In genomic region chr5:92148248-92148647, GRCm38 (mm10) we compare ENCODE assay signal across 23 mouse cellular contexts. TPM values are rescaled to one million over a fixed set of nuclear protein-coding genes. Genes with fewer than 3 reads are reported as not detected.
A peak's percentile ranks its signal among the peaks of the same experiment; 100 is the strongest.
DNase-seq lines count a peak whose midpoint lies in the region; ATAC-seq and TF ChIP-seq lines count a peak whose summit lies in the region.
"Had no signal": no experiment of that assay in that cellular context is flagged by ENCODE, and none has a peak within 500 bp of the region (broad histone marks: within the 10 kb centered on the region; RNA-seq: fewer than 3 reads in every experiment).

No protein-coding gene starts in this region.

- no peak overlapping the region for H3K9ac ChIP-seq in liver, adult 2 months (ENCODE audit: low read depth, low read length)
- no peak overlapping the region for H3K9ac ChIP-seq in liver, embryonic 11.5 days (ENCODE audit: low read depth, low read length)

- H3K9me3 ChIP-seq in liver, embryonic 11.5 days (ENCODE audit: control insufficient read depth, low read length) = no peaks in the 10 kb centered on the region
- H3K9me3 ChIP-seq: G1E had no signal

- TF ChIP-seq POLR2A in liver, adult 2 months (IDR thresholded peaks at IDR 0.05; ENCODE audit: extremely low read depth, insufficient read depth, low read length) = no peak
- no peak for TF ChIP-seq POLR2A in myocyte (IDR thresholded peaks at IDR 0.05; ENCODE audit: insufficient read length, low read depth)
- no peak for TF ChIP-seq POLR2A in small intestine, adult 2 months (IDR thresholded peaks at IDR 0.05; ENCODE audit: low read depth, low read length)
- TF ChIP-seq POLR2A in cerebellum, adult 2 months (IDR thresholded peaks at IDR 0.05; ENCODE audit: borderline replicate concordance, insufficient read depth, low read length) = no peak

- H3K4me1 ChIP-seq in liver, adult 2 months (ENCODE audit: control insufficient read depth, insufficient read depth, low read length) = peaks cover 11% of the 10 kb centered on the region; the same call in 1 of the 2 replicates
- peaks cover 10% of the 10 kb centered on the region; the same call in 1 of the 2 replicates for H3K4me1 ChIP-seq in liver, embryonic 11.5 days (replicated peaks; ENCODE audit: control insufficient read depth, insufficient read depth, low read length)
- H3K4me1 ChIP-seq in small intestine, adult 2 months (ENCODE audit: control insufficient read depth, insufficient read depth, insufficient read length, low read length) = peaks cover 14% of the 10 kb centered on the region; the same call in 1 of the 2 replicates
- no peaks in the 10 kb centered on the region for H3K4me1 ChIP-seq in cerebellum, adult 2 months (ENCODE audit: control insufficient read depth, insufficient read depth, low read length)

- H3K79me3 ChIP-seq in C2C12 (ENCODE audit: low read depth) = peaks cover 62% of the 10 kb centered on the region

- no peak overlapping the region for H3K4me3 ChIP-seq in liver, adult 2 months (ENCODE audit: insufficient read depth, low read depth, low read length)
- H3K4me3 ChIP-seq in liver, embryonic 11.5 days (ENCODE audit: low read depth, low read length) = no peak overlapping the region
- no peak overlapping the region for H3K4me3 ChIP-seq in C2C12 (ENCODE audit: insufficient read depth, poor library complexity, severe bottlenecking)
- H3K4me3 ChIP-seq in myocyte = no peak overlapping the region
- H3K4me3 ChIP-seq in small intestine, adult 2 months (ENCODE audit: low read depth, low read length) = no peak overlapping the region
- H3K4me3 ChIP-seq in cerebellum, adult 2 months (replicated peaks; ENCODE audit: insufficient read depth, low read depth, low read length) = no peak overlapping the region

- WGBS in liver, adult 2 months = 70% methylated on average over 3 of the region's 3 CpGs
- 86% methylated on average over 3 of the region's 3 CpGs for WGBS in liver, embryonic 11.5 days
- WGBS in small intestine, adult 2 months = 82% methylated on average over 3 of the region's 3 CpGs
- 70% methylated on average over 3 of the region's 3 CpGs for WGBS in cerebellum, adult 2 months

- H3ac ChIP-seq in C2C12 (ENCODE audit: control insufficient read depth, insufficient read length, low read depth) (no peak overlapping the region), myocyte (ENCODE audit: control insufficient read depth, insufficient read length) (no peak overlapping the region)

- TF ChIP-seq CTCF in liver, adult 2 months (IDR thresholded peaks at IDR 0.05; ENCODE audit: low read depth, low read length) = no peak
- TF ChIP-seq CTCF in C2C12 (IDR thresholded peaks at IDR 0.05; ENCODE audit: control insufficient read depth, insufficient read depth, insufficient read length) = no peak
- TF ChIP-seq CTCF in small intestine, adult 2 months (IDR thresholded peaks at IDR 0.05; ENCODE audit: extremely low read depth, insufficient read length, insufficient replicate concordance, low read depth, low read length) = no peak
- no peak for TF ChIP-seq CTCF in cerebellum, adult 2 months (IDR thresholded peaks at IDR 0.05; ENCODE audit: borderline replicate concordance, insufficient read depth, low read depth, low read length)

- ATAC-seq in liver, embryonic 11.5 days (replicated peaks; ENCODE audit: low FRiP score) = no peak
- ATAC-seq: activated CD4-positive, CD25-positive, alpha-beta regulatory T cell, adult 4 months; CD4-positive, CD25-positive, alpha-beta regulatory T cell, adult 4 months; Patski had no signal

- H3K27me3 ChIP-seq in liver, adult 2 months (ENCODE audit: control insufficient read depth, insufficient read depth, low read length) = no peaks in the 10 kb centered on the region
- no peaks in the 10 kb centered on the region for H3K27me3 ChIP-seq in liver, embryonic 11.5 days (replicated peaks; ENCODE audit: control insufficient read depth, insufficient read depth, low read length)
- H3K27me3 ChIP-seq in C2C12 (ENCODE audit: control insufficient read depth, insufficient read depth, insufficient read length) (no peaks in the 10 kb centered on the region), myocyte (ENCODE audit: control insufficient read depth, insufficient read depth, insufficient read length) (no peaks in the 10 kb centered on the region)
- no peaks in the 10 kb centered on the region for H3K27me3 ChIP-seq in small intestine, adult 2 months (ENCODE audit: control insufficient read depth, insufficient read depth, low read length)
- H3K27me3 ChIP-seq in cerebellum, adult 2 months (ENCODE audit: control insufficient read depth, insufficient read depth, low read length) = no peaks in the 10 kb centered on the region
- H3K27me3 ChIP-seq: CH12.LX, Patski had no signal

- peak; percentile 33 for DNase-seq in liver, adult 2 months (ENCODE audit: extremely low read depth, low read depth, low spot score)
- no peak for DNase-seq in liver, embryonic 11.5 days (ENCODE audit: low spot score)
- no peak for DNase-seq in cerebellum, adult 2 months
- DNase-seq in neural tube, embryonic 10.5 days (ENCODE audit: extremely low spot score, low spot score) = no peak
- no peak for DNase-seq in frontal cortex, postnatal 36 days (ENCODE audit: low spot score in 2 of 2)
- DNase-seq: adrenal gland, adult 2 months; adrenal gland, adult 8-10 months; adrenal gland, postnatal 10 days; adrenal gland, postnatal 14 days; adrenal gland, postnatal 25 days; adrenal gland, postnatal 36 days; B cell, adult 2 months; cerebellum, adult 11 months; cerebellum, adult 11-12 months; cerebellum, adult 18-20 months had no signal

- H3K27ac ChIP-seq in liver, adult 2 months (replicated peaks; ENCODE audit: insufficient read depth, low read depth, low read length) = no peak overlapping the region
- no peak overlapping the region for H3K27ac ChIP-seq in liver, embryonic 11.5 days (ENCODE audit: low read depth, low read length)
- H3K27ac ChIP-seq in small intestine, adult 2 months (ENCODE audit: insufficient read depth, low read depth, low read length) = peak overlapping the region; percentile 2; the same call in 1 of the 2 replicates
- no peak overlapping the region for H3K27ac ChIP-seq in cerebellum, adult 2 months (ENCODE audit: insufficient read depth, low read length)

- H3K36me3 ChIP-seq in liver, adult 2 months (ENCODE audit: control insufficient read depth, insufficient read depth, low read length) = peaks cover 11% of the 10 kb centered on the region; the same call in 1 of the 2 replicates
- no peaks in the 10 kb centered on the region for H3K36me3 ChIP-seq in liver, embryonic 11.5 days (ENCODE audit: control insufficient read depth, insufficient read depth, low read length)
- H3K36me3 ChIP-seq in C2C12 (ENCODE audit: control insufficient read depth, insufficient read depth) (peaks cover 19% of the 10 kb centered on the region), myocyte (ENCODE audit: control insufficient read depth, insufficient read depth) (peaks cover 9% of the 10 kb centered on the region)
- peaks cover 7% of the 10 kb centered on the region for H3K36me3 ChIP-seq in small intestine, adult 2 months (ENCODE audit: control insufficient read depth, insufficient read depth, low read length)

- H3K79me2 ChIP-seq in liver, adult 2 months (ENCODE audit: control insufficient read depth, insufficient read depth, low read length) = peaks cover 32% of the 10 kb centered on the region
- H3K79me2 ChIP-seq in C2C12 (ENCODE audit: control insufficient read depth, insufficient read depth) (peaks cover 89% of the 10 kb centered on the region), myocyte (ENCODE audit: control insufficient read depth, insufficient read depth) (peaks cover 91% of the 10 kb centered on the region)

- no peak overlapping the region for H3K4me2 ChIP-seq in liver, embryonic 11.5 days
- H3K4me2 ChIP-seq in myocyte (ENCODE audit: low read depth) = no peak overlapping the region

TF ChIP-seq in C2C12, 6 proteins besides CTCF, POLR2A, EP300 and RAD21:
- TF ChIP-seq MYOD1 (IDR thresholded peaks at IDR 0.05; ENCODE audit: control insufficient read depth, insufficient read length, low read depth) = peak; percentile 25
- no peak for TF ChIP-seq MYOG (IDR thresholded peaks at IDR 0.05; ENCODE audit: control insufficient read depth, extremely low read depth, insufficient read length)
TF ChIP-seq in C2C12: peak in this region for 1.

TF ChIP-seq in myocyte, 11 proteins besides CTCF, POLR2A, EP300 and RAD21:
- TF ChIP-seq MYOD1 (IDR thresholded peaks at IDR 0.05; ENCODE audit: control insufficient read depth in 1 of 3, insufficient read length in 2 of 3, low read depth in 2 of 3) (peak in 2 of 3 experiments; percentile 60 to 67), USF1 (IDR thresholded peaks at IDR 0.05; ENCODE audit: low read depth) (no peak), MYOG (IDR thresholded peaks at IDR 0.05; ENCODE audit: control insufficient read depth in 1 of 3, insufficient read depth in 1 of 3, insufficient read length in 2 of 3, low read depth in 2 of 3) (no peak), SRF (IDR thresholded peaks at IDR 0.05; ENCODE audit: control insufficient read depth, insufficient read length, low read depth) (no peak)

RNA-seq across cellular contexts. Expression of gene Uso1, which starts 10.5 kb away (rescaled TPM):
- 44.7 and 46.6 TPM in 2 replicates for total RNA-seq in liver, adult 2 months (2014; rRNA removed)
- 20.4 and 22.2 TPM in 2 replicates for polyA plus RNA-seq in liver, adult 2 months (2012; rRNA removed)
- 24.1 and 26.9 TPM in 2 replicates for polyA plus RNA-seq in liver, embryonic 11.5 days (2014; fragmentation: Nextera tagmentation; extraction: Ambion mirVana)
- polyA plus RNA-seq in C2C12 (2012; fragmentation: generic; extraction: Trizol) (27.3 TPM), myocyte (2012; fragmentation: generic; extraction: Trizol) (55.2 TPM)
- polyA plus RNA-seq in small intestine, adult 2 months (2012; rRNA removed) = 15.7 and 25.1 TPM in 2 replicates
- 55.2 and 59.3 TPM in 2 replicates for polyA plus RNA-seq in cerebellum, adult 2 months (2012; rRNA removed)
